Mouse (Mus musculus) CD4-positive, CD25-positive, alpha-beta regulatory T cell, adult 2 months (primary cell): ENCODE results near the gene Fezf2.

ENCODE experiments used
- DNase-seq: peaks from one replicate; pipeline ENCODE4 v3.0.0-alpha.2; 2012; ENCODE audit warnings: low read depth, low spot score

The Fezf2 gene

DNA sequence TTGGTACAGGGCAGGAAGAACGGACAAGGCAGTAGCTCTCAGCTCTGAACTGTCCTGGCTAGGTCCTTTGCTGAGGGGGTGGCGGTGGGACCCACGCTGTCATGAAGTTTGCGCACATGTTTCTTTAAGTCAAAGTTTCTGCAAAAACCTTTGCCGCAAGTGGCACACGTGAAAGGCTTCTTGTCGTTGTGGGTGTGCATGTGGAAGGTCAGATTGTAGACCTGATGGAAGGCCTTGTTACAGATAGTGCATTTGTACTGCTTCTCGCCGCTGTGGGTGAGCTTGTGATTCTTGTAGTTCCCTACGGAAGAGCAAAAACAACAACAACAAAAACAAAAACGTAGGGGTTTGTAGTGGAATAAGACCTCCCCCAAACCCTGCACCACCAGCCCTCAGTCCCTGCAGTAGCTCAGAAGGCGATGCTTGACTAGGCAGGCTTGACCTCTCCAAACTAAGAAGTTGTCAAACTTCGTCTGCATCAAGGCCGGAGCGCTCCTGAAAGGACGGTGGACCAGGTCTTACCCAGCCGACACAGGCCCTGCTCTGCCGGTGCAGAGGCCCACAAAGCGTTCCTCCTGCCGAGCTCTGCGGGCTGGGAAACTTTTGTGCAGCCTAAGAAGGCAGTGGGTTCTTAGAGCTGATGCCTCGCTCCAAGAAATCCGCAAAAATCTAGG lies 5.4 kb downstream of the Fezf2 start:
- no peak for DNase-seq

GRCm38 (mm10) chr14:12341789-12342457 lies 6.1 kb downstream of the Fezf2 start:
- no peak for DNase-seq

DNA sequence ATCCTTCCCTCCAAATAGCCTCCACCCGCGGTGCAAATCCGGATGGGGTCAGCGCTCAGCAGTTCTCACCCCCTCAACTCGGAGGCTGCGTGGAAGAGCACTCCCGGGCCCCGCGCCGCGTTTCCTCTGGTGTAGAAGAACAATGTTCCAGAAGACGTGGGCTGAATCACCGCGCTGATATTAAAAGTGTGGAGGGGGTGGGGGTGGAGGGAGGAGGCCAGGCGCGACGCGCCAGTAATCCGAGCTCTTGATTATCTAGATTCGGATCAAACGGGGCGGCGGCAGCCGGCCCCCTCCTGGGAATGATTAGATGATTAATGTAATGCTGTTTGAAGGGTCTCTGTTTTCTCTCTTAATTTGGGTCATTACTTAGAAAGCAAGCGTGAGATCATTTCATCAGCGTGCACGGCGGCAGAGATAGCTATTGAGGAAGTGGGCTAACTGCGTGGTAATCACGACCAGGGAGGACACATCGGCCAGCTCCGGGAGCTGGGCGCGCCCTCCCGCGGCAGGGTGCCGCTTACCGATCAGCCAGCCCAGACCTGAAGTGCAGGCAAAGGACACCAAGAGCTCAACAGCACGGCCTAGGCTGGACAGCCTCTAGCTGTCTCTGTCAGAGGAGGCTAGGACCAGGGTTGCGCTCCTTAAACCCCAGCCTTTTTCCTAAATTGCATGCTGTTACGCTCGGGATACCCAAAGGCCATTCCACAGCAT lies 6.8 kb downstream of the Fezf2 start:
- no peak for DNase-seq

GRCm38 (mm10) chr14:12340238-12341074 lies 7.5 kb downstream of the Fezf2 start:
- no peak for DNase-seq

DNA sequence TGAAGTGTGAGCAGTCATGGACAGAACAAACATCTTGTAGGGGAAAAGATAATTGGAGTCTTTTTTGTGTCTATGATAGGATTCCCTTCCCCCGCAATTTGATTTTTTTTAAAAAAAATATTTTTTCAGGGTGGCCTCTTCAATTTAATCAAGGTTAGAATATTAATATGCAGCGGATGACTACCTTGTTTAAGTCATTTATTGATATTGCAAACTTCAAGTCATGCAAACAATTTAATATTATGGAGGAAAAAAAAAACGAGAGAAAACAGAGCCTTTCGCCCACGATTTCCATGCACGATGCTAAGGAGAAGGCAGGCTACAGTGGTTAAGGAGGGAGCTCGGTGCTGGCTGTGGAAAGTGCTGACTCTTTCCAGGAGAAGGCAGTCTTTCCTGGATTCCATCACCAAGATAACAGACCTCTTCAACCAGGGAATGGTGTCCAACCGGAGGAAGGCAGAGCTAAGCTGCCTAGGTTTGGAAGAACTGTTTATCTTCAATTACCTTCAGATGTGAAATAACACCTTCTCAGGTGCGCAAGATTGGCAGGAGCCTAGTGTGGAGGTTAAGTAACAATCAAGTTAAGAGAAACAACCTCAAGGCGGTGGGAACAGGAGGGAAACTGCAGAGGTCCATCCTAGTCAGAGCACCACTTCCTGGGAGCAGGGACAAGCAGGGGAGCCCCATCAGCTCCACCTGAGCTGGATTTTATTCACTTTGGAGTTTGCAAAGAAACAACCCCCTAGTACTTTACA lies 9.0 kb downstream of the Fezf2 start:
- DNase-seq, result no peak

DNA sequence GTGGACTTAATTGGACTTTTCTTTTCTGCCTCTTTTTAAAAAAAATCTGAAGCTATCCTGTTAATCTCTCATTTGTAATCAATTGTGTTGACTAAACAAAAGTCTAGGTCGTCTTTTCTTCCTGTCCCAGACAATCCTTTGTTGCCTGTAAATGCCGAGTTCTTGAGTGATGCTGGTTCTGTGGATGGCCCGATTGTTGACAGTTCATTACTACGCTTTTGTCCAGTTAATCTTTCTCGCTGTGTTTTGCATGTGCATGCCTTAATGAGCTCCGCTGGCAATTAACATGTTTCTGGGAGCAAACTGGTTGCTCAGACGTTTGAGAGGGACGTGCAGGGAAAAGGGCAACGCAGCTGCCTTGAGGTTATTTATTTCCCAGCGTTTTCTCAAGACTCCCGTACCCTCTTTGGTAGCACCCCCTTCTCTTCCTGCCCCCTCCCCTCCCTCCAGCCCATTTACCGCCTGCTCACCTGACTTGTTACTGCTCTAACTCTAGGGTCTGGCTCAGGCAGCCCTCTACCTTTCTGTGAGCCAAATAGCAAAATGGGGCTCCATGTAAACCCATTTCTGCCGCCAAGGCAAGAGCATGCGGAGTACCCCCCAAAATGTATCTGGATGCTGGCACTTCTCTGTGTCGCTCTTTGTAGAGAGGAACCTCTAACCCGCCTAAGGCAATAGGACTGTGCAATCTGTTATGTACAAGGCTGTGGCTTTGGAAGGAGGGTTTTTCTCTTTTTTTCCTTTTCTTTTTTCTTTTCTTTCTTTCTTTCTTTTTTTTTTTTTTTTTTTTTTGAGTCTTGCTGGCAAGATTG lies 9.8 kb downstream of the Fezf2 start:
- no peak for DNase-seq

DNA sequence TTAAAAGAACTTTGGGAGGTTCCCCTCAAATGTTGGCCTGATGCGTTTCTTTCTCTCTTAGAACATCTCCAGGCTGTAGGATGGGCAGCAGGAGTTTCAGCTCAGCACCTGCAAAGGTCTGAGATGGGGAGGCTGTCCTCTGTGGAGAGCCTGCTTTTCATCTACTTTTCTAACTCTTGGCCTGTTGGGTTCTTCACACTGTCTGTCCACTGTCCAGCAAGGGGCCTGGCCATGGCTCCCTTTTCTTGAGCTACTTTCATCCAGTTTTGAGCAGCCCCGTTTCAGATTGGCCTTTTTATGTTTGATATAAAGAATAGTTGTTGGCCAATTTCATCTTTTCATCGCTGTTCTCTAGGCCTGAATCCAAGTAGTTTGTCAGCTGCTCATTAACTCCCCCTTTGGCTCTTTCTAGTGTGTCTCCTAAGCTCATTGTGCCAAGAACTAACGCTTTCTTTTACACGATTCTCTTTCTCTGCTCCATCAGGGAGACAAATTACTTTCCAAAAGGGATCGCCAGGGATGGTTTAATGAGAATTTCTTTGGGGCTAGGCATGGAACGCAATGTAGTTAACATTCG lies 10.5 kb downstream of the Fezf2 start:
- DNase-seq, result no peak

- DNase-seq, result no peak
Measured at GRCm38 (mm10) chr14:12334925-12335324, 13.1 kb downstream of the Fezf2 start.

DNA sequence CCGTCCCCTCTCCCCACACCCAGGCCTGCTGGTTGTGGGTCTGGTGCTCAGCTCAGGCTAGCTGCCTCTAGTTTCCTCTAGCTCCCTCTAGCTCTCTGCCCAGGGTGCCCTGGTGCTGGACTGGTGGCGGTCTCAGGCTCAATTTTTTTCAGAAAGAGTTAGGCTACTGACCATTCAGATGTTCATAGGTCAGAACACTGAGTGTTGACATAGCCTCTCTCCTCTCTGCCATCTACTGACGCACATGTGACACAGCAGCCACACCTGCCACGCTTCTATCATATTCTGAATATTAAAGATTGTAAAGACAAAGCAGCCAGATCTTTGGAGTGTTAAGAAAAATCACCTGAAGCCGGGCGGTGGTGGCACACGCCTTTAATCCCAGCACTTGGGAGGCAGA lies 14.4 kb downstream of the Fezf2 start:
- no peak for DNase-seq

- no peak for DNase-seq
Measured at GRCm38 (mm10) chr14:12303106-12303505, 44.9 kb downstream of the Fezf2 start.

GRCm38 (mm10) chr14:12300677-12301076 lies 47.3 kb downstream of the Fezf2 start:
- no peak for DNase-seq

- no peak for DNase-seq
Measured at GRCm38 (mm10) chr14:12300275-12300674, 47.7 kb downstream of the Fezf2 start.

DNA sequence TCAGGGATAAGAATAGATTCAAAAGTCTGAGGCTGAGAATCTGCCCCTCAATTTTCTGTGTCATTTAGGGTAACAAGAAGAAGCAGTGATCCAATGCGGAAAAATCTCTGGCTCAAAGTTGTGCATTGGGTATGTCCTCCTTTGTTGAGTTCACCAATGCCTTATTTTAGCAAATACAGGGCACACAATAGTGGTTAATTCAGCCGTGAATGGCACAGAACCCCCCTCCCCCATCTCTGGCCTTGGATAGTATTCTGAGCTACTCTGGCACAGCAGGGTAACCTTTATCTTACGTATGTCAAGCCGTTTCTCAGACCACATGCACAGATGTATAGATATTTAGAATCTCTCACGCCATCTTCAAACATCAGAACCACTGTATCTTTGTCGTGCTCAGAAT lies 48.3 kb downstream of the Fezf2 start:
- no peak for DNase-seq

DNA sequence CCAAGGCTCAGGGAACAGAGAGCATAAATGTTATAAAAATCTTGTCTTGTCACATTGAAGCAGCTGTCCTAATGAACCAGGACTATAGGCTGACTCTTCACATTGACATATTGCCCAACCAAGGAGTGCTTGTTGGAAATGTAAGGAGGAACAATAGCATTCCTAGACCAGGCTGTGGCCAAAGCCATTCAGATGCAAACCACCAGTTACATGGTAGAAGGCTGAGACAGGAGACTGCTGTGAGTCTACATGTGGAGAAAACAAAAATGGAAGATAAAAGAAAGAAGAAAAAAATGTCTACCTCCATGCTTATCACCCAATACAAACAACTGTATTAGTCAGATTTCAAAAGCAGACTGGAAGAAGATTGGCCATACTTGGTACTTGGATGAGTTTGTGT lies 48.8 kb downstream of the Fezf2 start:
- DNase-seq, result no peak

DNA sequence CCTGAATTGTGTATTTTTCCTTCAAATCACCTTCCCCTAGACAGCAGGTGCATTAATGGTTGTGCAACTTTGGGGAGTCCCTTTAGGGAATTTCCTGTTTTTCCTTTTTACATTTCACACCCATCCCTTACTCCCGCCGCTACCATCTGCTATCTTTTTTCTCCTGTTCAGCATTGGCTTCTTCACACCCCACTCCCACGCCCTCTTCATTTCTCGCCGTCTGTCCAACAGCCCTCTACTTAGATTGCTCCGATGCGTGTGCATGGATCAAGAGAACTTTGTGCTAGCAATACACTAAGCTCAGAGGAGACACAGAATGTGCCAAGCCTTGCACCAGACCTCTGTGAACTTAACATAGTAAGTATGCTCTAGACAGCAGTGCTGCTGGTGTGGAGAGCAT lies 51.6 kb downstream of the Fezf2 start:
- DNase-seq, result no peak
